Mouse (Mus musculus) bone marrow macrophage, adult 2 months (primary cell): ENCODE measurements around the gene Tmem163.

Source experiments
- CTCF ChIP-seq: IDR thresholded peaks from 2 replicates; pipeline ENCODE4 v1.5.1; 2012; ENCODE audit warnings: low read depth, mild to moderate bottlenecking, low read length, moderate library complexity
- POLR2A ChIP-seq: IDR thresholded peaks from 2 replicates; pipeline ENCODE4 v1.6.1; 2012; ENCODE audit warnings: mild to moderate bottlenecking, low read depth, low read length, borderline replicate concordance

- TF ChIP-seq CTCF: no peak
- TF ChIP-seq POLR2A: no peak
These were observed 123.4 kb downstream of the Tmem163 start for GRCm38 (mm10) chr1:127555822-127556485.
